Mouse (Mus musculus) ES-CJ7 (cell line): ENCODE results near the gene Casp3.
A peak's percentile ranks its signal among the peaks of the same experiment; 100 is the strongest.

Experiments used
- DNase-seq: peaks from one replicate; pipeline ENCODE4 v3.0.0; 2011; ENCODE audit warnings: low read depth, low spot score

Gene Casp3

GRCm38 (mm10) chr8:46680671-46681365 is 63.7 kb downstream of the Casp3 start:
- no peak for DNase-seq

GRCm38 (mm10) chr8:46686664-46687336 is 69.7 kb downstream of the Casp3 start:
- peak; percentile 95 for DNase-seq
